In the genomic region with DNA sequence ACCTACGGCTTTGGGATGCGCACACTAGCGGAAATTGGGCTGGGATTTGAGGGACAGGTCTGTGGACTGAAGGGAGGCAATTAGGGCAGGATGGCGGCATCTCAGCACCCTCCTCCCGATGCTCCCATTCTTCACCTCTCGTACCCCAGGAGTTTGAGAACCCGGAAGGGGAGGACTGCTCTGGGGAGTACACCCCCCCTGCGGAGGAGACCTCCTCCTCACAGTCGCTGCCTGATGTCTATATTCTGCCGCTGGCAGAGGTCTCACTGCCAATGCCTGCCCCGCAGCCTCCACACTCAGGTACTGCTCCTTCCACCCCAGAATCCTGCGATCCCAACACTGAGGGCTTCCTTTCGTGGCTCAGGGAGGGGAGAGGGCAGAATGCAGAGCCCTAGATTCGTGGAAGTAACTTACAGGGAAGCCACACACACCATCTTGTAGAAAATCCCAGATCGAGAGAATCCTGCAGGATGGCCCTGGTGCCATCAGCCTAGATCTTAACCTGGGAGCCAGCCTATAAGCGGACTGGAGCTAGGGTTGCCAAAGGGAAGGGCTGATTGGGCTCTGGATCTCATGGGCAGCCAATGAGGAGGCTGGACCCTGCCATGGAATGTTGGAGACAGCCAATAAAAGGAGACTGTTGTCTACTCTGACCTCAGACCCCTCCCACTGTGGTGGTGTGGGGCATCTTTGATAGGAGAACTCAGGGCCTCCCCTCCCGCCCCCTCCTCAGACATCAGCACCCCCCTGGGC, we compare ENCODE assay signal across 9 mouse cellular contexts. TPM values are rescaled to one million over a fixed set of nuclear protein-coding genes. Genes with fewer than 3 reads are reported as not detected.
DNase-seq lines count a peak whose midpoint lies in the region; ATAC-seq lines count a peak whose summit lies in the region.
"Had no signal": no experiment of that assay in that cellular context is flagged by ENCODE, and none has a peak within 500 bp of the region (broad histone marks: within the 10 kb centered on the region; RNA-seq: fewer than 3 reads in every experiment).

No protein-coding gene starts in this region.

- H3K9me3 ChIP-seq in heart, embryonic 12.5 days (replicated peaks), result no peaks in the 10 kb centered on the region
- H3K9me3 ChIP-seq in forebrain, embryonic 12.5 days, result no peaks in the 10 kb centered on the region
- H3K9me3 ChIP-seq in neural tube, embryonic 14.5 days (ENCODE audit: control insufficient read depth, low read length), result no peaks in the 10 kb centered on the region

- 5% methylated on average over 17 of the region's 17 CpGs for WGBS in heart, embryonic 12.5 days
- WGBS in forebrain, embryonic 12.5 days, result 11% methylated on average over 17 of the region's 17 CpGs
- WGBS in neural tube, embryonic 14.5 days, result 6% methylated on average over 17 of the region's 17 CpGs

- peak overlapping the region; percentile 87 for H3K4me2 ChIP-seq in heart, embryonic 12.5 days
- H3K4me2 ChIP-seq in forebrain, embryonic 12.5 days, result peak overlapping the region; percentile 85
- peak overlapping the region; percentile 72 for H3K4me2 ChIP-seq in neural tube, embryonic 14.5 days (ENCODE audit: low read depth, low read length)

- no peak for DNase-seq in heart, adult 18-20 months
- DNase-seq in brain, embryonic 18.5 days (ENCODE audit: low read depth, low spot score), result peak; percentile 18
- DNase-seq in left cerebral cortex, postnatal 4 days, result peak; percentile 43
- no peak for DNase-seq in adrenal gland, adult 18-20 months (ENCODE audit: low spot score in 2 of 2)
- DNase-seq in urinary bladder, adult 18-20 months (ENCODE audit: low spot score in 2 of 2), result no peak

- H3K27me3 ChIP-seq in heart, embryonic 12.5 days (replicated peaks), result peaks cover 61% of the 10 kb centered on the region
- peaks cover 10% of the 10 kb centered on the region for H3K27me3 ChIP-seq in forebrain, embryonic 12.5 days
- H3K27me3 ChIP-seq in neural tube, embryonic 14.5 days (ENCODE audit: control insufficient read depth, insufficient read depth, low read length), result peaks cover 2% of the 10 kb centered on the region; the same call in 1 of the 2 replicates

- 0 out of 2 replicates have a peak, but pooled peaks cover 5% of the 10 kb centered on the region for H3K36me3 ChIP-seq in heart, embryonic 12.5 days
- peaks cover 47% of the 10 kb centered on the region for H3K36me3 ChIP-seq in forebrain, embryonic 12.5 days (replicated peaks)
- H3K36me3 ChIP-seq in neural tube, embryonic 14.5 days (ENCODE audit: control insufficient read depth, insufficient read depth, low read length), result peaks cover 39% of the 10 kb centered on the region

- intact Hi-C loops in left cerebral cortex, postnatal 4 days (cut with DNase I), result no loop called here

- peak overlapping the region; percentile 60 for H3K4me3 ChIP-seq in heart, embryonic 12.5 days
- peak overlapping the region; percentile 98 for H3K4me3 ChIP-seq in forebrain, embryonic 12.5 days (replicated peaks)
- peak overlapping the region; percentile 97 for H3K4me3 ChIP-seq in neural tube, embryonic 14.5 days (ENCODE audit: low read depth, low read length)

- H3K4me1 ChIP-seq in heart, embryonic 12.5 days (replicated peaks), result peaks cover 30% of the 10 kb centered on the region
- H3K4me1 ChIP-seq in forebrain, embryonic 12.5 days, result peaks cover 31% of the 10 kb centered on the region
- H3K4me1 ChIP-seq in neural tube, embryonic 14.5 days (ENCODE audit: control insufficient read depth, insufficient read depth, low read length), result peaks cover 13% of the 10 kb centered on the region

- H3K9ac ChIP-seq in heart, embryonic 12.5 days, result peak overlapping the region; percentile 9; the same call in 1 of the 2 replicates
- H3K9ac ChIP-seq in forebrain, embryonic 12.5 days, result peak overlapping the region; percentile 97
- H3K9ac ChIP-seq in neural tube, embryonic 14.5 days (replicated peaks; ENCODE audit: low read depth, low read length), result peak overlapping the region; percentile 97

- H3K27ac ChIP-seq in heart, embryonic 12.5 days (ENCODE audit: poor library complexity, severe bottlenecking), result no peak overlapping the region
- 0 out of 2 replicates have a peak overlapping the region, but pooled peaks have one; percentile 53 for H3K27ac ChIP-seq in forebrain, embryonic 12.5 days
- 0 out of 2 replicates have a peak overlapping the region, but pooled peaks have one; percentile 36 for H3K27ac ChIP-seq in neural tube, embryonic 14.5 days (ENCODE audit: low read depth, low read length)

- ATAC-seq in heart, embryonic 12.5 days (ENCODE audit: insufficient number of reproducible peaks, low FRiP score), result no peak
- ATAC-seq in forebrain, embryonic 12.5 days (ENCODE audit: low FRiP score), result peak; percentile 27; the same call in 1 of the 2 replicates
- ATAC-seq in neural tube, embryonic 14.5 days (ENCODE audit: low read depth), result peak; percentile 30

RNA-seq across cellular contexts. Expression of a gene that starts 2.4 kb away (rescaled TPM):
- 0.23 and 0.40 TPM in 2 replicates for polyA plus RNA-seq in heart, embryonic 12.5 days (2016; fragmentation: Nextera tagmentation; extraction: Ambion mirVana)
- not detected for total RNA-seq in heart, adult 18-20 months (2021)
- polyA plus RNA-seq in forebrain, embryonic 12.5 days (2016; fragmentation: Nextera tagmentation; extraction: Ambion mirVana), result 1.5 and 1.9 TPM in 2 replicates
- total RNA-seq in left cerebral cortex, postnatal 4 days (2021), result 1 to 10 TPM; 4.9 to 5.5 TPM
- polyA plus RNA-seq in neural tube, embryonic 14.5 days (2014; fragmentation: Nextera tagmentation; extraction: Ambion mirVana), result 6.8 and 9.7 TPM in 2 replicates
- total RNA-seq in adrenal gland, adult 18-20 months (2021), result 1 to 10 TPM in 1 of 2 experiments, under 1 TPM in 1; 0.77 to 1.1 TPM

RNA-seq across cellular contexts. Expression of a gene that starts 3.3 kb away (rescaled TPM):
- polyA plus RNA-seq in heart, embryonic 12.5 days (2016; fragmentation: Nextera tagmentation; extraction: Ambion mirVana), result 0.53 and 0.86 TPM in 2 replicates
- not detected for total RNA-seq in heart, adult 18-20 months (2021)
- polyA plus RNA-seq in forebrain, embryonic 12.5 days (2016; fragmentation: Nextera tagmentation; extraction: Ambion mirVana), result 10.2 and 10.8 TPM in 2 replicates
- 100 to 1,000 TPM; 304 to 352 TPM for total RNA-seq in left cerebral cortex, postnatal 4 days (2021)
- polyA plus RNA-seq in neural tube, embryonic 14.5 days (2014; fragmentation: Nextera tagmentation; extraction: Ambion mirVana), result 21.2 and 32.3 TPM in 2 replicates
- total RNA-seq in adrenal gland, adult 18-20 months (2021), result 1 to 10 TPM; 6.2 to 8.4 TPM
- polyA plus RNA-seq: heart, postnatal 0 days had no signal

RNA-seq across cellular contexts. Expression of a gene that starts 27.5 kb away (rescaled TPM):
- 108 and 115 TPM in 2 replicates for polyA plus RNA-seq in heart, embryonic 12.5 days (2016; fragmentation: Nextera tagmentation; extraction: Ambion mirVana)
- total RNA-seq in heart, adult 18-20 months (2021), result 10 to 100 TPM; 65.8 to 68.9 TPM
- polyA plus RNA-seq in forebrain, embryonic 12.5 days (2016; fragmentation: Nextera tagmentation; extraction: Ambion mirVana), result 275 and 276 TPM in 2 replicates
- 100 to 1,000 TPM; 249 TPM for total RNA-seq in left cerebral cortex, postnatal 4 days (2021)
- 223 and 266 TPM in 2 replicates for polyA plus RNA-seq in neural tube, embryonic 14.5 days (2014; fragmentation: Nextera tagmentation; extraction: Ambion mirVana)
- total RNA-seq in adrenal gland, adult 18-20 months (2021), result 100 to 1,000 TPM in 1 of 2 experiments, 10 to 100 TPM in 1; 92.9 to 117 TPM

RNA-seq across cellular contexts. Expression of a gene that starts 37.7 kb away (rescaled TPM):
- polyA plus RNA-seq in heart, embryonic 12.5 days (2016; fragmentation: Nextera tagmentation; extraction: Ambion mirVana), result 0.63 and 0.70 TPM in 2 replicates
- 1 to 10 TPM; 1.2 to 1.8 TPM for total RNA-seq in heart, adult 18-20 months (2021)
- polyA plus RNA-seq in forebrain, embryonic 12.5 days (2016; fragmentation: Nextera tagmentation; extraction: Ambion mirVana), result 0.73 and 0.95 TPM in 2 replicates
- total RNA-seq in left cerebral cortex, postnatal 4 days (2021), result 1 to 10 TPM; 1.6 to 2.1 TPM
- 1.1 and 1.3 TPM in 2 replicates for polyA plus RNA-seq in neural tube, embryonic 14.5 days (2014; fragmentation: Nextera tagmentation; extraction: Ambion mirVana)
- total RNA-seq in adrenal gland, adult 18-20 months (2021), result under 1 TPM; 0.19 to 0.20 TPM

RNA-seq across cellular contexts. Expression of a gene that starts 43.9 kb away (rescaled TPM):
- 43.9 and 46.6 TPM in 2 replicates for polyA plus RNA-seq in heart, embryonic 12.5 days (2016; fragmentation: Nextera tagmentation; extraction: Ambion mirVana)
- total RNA-seq in heart, adult 18-20 months (2021), result 10 to 100 TPM; 15.0 to 15.2 TPM
- polyA plus RNA-seq in forebrain, embryonic 12.5 days (2016; fragmentation: Nextera tagmentation; extraction: Ambion mirVana), result 55.5 and 60.0 TPM in 2 replicates
- total RNA-seq in left cerebral cortex, postnatal 4 days (2021), result 10 to 100 TPM; 31.8 to 35.5 TPM
- polyA plus RNA-seq in neural tube, embryonic 14.5 days (2014; fragmentation: Nextera tagmentation; extraction: Ambion mirVana), result 39.0 and 40.5 TPM in 2 replicates
- total RNA-seq in adrenal gland, adult 18-20 months (2021), result 10 to 100 TPM; 33.0 to 36.0 TPM

Comparison
In these comparisons a context has a peak if more than half of its experiments do, and no peak if none do; other contexts are left out.
1. H3K9ac ChIP-seq: peak in every context shown above with its lines; median percentile 97 in forebrain, embryonic 12.5 days; 97 in neural tube, embryonic 14.5 days; 9 in heart, embryonic 12.5 days.
2. DNase-seq: peak in brain, embryonic 18.5 days (single experiment) and left cerebral cortex, postnatal 4 days (single experiment); none in heart, adult 18-20 months (0 of 2), adrenal gland, adult 18-20 months (0 of 2) and urinary bladder, adult 18-20 months (0 of 2).
3. RNA of a gene that starts 3.3 kb away (total RNA-seq): 304 to 352 TPM in left cerebral cortex, postnatal 4 days; 6.2 to 8.4 TPM in adrenal gland, adult 18-20 months and not detected in heart, adult 18-20 months; every median in the first group is over 10 times any median in the second.
4. Peak in every context shown above with its lines, with median percentiles within 50 percentile points of each other: H3K4me2 ChIP-seq and H3K4me3 ChIP-seq.